Mouse (Mus musculus): ENCODE measurements around the gene Sumf2.

DNA sequence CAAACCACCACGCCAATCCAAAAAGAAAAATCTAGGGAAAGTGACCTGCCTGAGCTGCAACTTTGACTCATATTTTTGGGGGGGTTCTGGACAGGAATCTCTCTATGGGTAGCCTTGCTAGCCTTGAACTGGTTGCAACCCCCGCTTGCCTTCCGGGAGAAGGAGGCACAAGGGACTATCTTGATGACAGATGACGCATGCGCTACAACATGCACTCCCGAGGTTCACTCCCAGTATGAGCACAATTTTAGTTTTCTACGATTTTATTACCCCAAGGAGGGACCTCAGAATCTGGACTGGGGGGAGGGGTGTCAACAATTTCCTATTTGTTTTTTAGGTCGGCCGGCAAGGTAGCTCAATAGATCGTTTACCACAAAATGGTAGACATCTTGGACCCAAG, 39.5 kb downstream of the Sumf2 start:
- no peak for TF ChIP-seq POLR2A (IDR thresholded peaks at IDR 0.05; ENCODE audit: low read depth, low read length)
- TF ChIP-seq HCFC1 (IDR thresholded peaks at IDR 0.05; ENCODE audit: low read depth, low read length), result no peak
- TF ChIP-seq SMC3 (IDR thresholded peaks at IDR 0.05; ENCODE audit: low read depth, low read length), result no peak
- no peak for TF ChIP-seq CTCF (conservative IDR thresholded peaks at IDR 0.05 in 1 of 2, IDR thresholded peaks at IDR 0.05 in 1 of 2; ENCODE audit: low read depth in 2 of 2, low read length in 2 of 2)
- no peak for TF ChIP-seq GABPA (IDR thresholded peaks at IDR 0.05; ENCODE audit: insufficient replicate concordance, low read depth, low read length)
- TF ChIP-seq EP300 (IDR thresholded peaks at IDR 0.05; ENCODE audit: low read length), result no peak
- TF ChIP-seq SIN3A (IDR thresholded peaks at IDR 0.05; ENCODE audit: low read length), result no peak
- TF ChIP-seq MAX (IDR thresholded peaks at IDR 0.05; ENCODE audit: low read length), result no peak
- TF ChIP-seq MAFK (IDR thresholded peaks at IDR 0.05; ENCODE audit: insufficient replicate concordance, low read length), result no peak
- no peak for TF ChIP-seq MAZ (IDR thresholded peaks at IDR 0.05; ENCODE audit: low read depth, low read length)
- no peak for TF ChIP-seq JUND (conservative IDR thresholded peaks at IDR 0.05; ENCODE audit: low read depth, low read length)
- TF ChIP-seq MYC (IDR thresholded peaks at IDR 0.05; ENCODE audit: low read depth, low read length), result no peak
